Mouse (Mus musculus): ENCODE results near the gene Atg4c. TPM values are rescaled to one million over a fixed set of nuclear protein-coding genes. Genes with fewer than 3 reads are reported as not detected.

Gene Atg4c
- 1.8 and 2.9 TPM in 2 replicates for total RNA-seq (2015; ENCODE audit: low replicate concordance)
- 2.1 and 15.1 TPM in 2 replicates for total RNA-seq (2017; ENCODE audit: low replicate concordance)

DNA sequence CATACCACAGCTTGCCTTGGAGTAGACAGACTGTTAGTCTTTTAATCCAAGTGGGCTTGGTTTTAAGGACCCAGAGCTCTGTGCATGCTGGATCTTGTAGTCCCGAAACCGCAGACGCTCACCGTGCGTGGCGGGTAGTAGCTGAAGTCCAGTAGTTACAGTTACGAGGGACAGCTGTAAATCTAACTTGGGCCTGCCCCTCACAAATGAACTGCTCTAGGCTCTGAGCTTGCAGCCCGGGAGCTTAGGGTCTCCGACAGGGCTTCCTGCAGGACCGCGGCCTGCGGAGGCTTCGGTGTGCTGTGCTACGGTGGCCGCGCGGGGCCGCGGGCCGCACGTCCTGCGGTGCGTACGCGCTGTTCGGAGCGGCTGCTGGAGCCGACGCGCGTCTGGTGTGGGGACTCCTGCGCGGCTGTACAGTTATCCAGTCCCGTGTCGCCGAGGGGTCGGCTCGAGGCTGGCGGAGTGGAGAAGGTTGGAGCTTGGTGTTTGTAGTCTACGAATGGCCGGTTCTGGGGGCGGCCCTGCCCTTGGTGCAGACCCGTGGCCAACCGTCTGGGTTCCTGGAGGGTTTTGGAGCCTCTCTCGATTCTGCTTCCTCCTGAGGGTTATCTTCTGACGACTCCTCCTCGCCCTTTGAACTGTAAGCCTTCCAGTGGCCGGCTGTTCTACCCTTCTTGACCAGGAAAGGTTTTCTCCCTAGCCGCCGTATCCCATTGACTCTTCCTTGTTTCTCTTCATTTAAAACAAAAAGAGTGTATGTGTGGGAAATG, at the start of gene Atg4c:
Gene Atg4c, plus strand, starts transcription at position 125 of the 773 bp plus-strand sequence.
- ATAC-seq (replicated peaks; ENCODE audit: low FRiP score, poor library complexity, severe bottlenecking): peak; percentile 85

DNA sequence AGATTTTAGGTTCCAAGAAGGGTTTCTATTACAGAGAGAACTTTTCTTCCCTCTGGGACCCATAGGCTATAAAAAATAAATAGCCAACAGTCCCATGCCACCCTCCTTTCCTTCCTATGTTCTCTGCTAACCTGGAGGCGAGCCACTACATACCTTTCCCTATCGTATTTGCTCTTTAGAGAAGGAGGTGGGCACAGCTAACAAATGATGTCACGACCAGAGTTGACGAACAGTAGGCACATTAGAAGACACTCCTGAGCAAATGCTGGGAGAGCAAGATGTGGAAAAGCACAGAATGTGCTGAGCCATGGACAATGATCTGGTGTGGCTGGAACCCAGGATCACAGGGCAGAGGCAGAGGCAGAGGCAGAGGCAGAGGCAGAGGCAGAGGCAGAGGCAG, 42.3 kb upstream of the Atg4c start:
- ATAC-seq (replicated peaks; ENCODE audit: low FRiP score, poor library complexity, severe bottlenecking): no peak

DNA sequence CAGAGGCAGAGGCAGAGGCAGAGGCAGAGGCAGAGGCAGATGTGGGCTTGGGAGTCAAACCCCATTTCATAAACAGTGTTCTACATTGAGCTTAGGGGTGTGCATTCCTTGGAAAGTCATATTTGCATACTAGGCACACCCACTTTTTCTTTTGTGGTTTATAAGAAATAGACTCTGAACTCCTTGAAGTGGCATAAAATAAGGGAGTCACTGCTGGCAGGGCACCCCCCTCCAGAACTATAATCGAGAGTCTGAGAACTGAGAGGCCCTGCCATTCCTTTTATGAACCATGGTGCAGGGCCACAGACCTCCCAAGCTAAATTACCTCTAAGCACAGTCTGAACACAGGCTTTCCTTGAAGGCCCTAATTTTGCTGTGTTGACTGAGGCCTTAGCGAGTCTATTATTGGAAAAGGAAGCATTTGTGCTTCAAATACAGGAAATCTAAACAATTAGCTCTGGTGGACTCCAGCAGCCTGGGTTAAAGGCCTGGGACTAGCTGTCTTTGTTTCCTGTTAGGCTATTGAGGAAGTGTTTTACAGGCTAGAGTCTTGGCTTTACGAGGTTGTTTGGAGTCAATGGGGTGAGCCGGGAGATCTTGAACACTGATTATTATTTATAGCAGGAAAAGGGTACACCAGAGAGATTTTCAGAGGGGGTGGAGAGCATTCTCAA, 41.7 kb upstream of the Atg4c start:
- no peak for ATAC-seq (replicated peaks; ENCODE audit: low FRiP score, poor library complexity, severe bottlenecking)

DNA sequence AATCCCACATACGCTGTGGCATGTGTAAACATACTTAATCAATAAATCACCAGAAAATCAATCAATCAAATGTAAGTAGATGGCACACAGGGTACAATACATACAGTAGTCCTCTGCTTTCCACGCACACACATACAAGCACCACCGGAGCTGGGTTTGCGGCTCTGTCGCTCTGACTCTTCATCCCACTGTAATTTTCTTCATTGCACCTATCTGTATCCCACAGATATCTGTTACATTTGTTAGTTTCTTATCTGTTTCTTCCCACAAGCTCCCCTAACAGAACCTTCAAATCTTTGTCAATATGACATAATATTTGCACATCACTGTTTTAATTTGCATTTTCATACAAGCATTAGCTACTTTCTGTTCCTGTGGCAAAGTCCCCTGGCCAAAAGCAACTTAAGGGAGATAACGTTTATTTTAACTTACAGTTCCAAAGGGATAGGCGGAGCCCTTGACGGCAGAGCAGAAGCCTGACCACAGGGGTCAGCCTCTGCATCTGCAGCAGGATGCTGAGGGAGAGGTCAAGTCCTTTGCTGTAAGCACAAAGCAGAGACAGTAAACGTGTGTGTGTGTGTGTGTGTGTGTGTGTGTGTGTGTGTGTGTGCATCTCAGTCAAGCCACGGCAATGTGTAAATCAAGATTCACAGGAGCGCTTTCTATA, 37.0 kb upstream of the Atg4c start:
- ATAC-seq (replicated peaks; ENCODE audit: low FRiP score, poor library complexity, severe bottlenecking): no peak

DNA sequence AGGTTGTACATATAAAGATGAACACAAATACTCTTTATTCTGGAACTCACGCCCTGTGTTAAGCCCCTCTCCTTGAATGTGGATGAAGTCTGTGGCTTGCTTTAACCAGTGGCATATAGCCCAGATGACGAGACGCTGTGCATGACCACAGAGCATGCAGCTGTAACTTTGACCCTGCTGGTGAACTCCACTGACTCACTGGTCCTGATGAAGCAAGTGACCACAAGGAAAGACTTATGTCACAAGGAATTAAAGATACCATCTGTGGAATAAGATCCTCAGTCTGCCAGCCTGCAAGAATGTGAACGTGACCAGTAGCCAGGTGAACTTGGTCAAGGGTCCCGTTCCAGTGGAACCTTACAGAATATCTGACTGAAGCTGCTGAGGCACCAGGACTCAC, 35.2 kb upstream of the Atg4c start:
- ATAC-seq (replicated peaks; ENCODE audit: low FRiP score, poor library complexity, severe bottlenecking): no peak

DNA sequence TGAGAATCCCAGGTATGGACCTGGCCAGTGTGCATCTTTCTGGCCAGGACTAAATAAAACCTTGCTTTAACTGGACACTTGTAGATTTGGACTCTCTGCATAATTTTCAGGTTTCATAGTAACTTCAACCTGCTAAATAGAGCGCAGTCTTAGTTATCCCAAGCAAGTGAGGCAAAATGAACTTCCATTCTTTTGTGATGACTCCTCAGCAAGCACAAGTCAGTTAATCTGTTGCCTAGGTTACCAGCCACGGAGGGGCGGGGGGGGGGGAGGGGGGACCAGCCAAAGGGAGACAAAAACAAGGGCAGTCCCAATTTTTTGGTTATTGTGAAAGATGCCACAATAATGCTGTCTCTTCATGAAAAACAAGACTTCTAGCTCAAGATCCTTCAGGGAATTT, 33.3 kb upstream of the Atg4c start:
- no peak for ATAC-seq (replicated peaks; ENCODE audit: low FRiP score, poor library complexity, severe bottlenecking)

DNA sequence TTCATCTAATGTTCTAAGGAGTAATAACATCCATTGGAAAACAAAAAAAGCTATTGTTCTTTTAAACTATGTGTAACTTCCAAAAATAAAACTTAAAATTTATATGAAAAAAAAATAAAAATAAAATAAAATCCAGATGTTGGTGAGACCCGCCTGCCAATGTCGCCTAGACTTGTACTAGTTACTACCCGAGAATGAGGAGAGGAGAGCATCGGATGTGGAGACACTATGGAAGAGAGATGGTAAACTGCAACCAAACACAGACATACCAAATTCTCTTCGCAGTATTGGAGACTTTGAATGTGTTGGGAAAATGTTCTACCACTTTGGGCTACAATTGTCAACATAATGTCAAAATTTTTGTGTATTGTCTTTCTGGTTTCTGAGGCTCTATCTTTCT, 32.8 kb upstream of the Atg4c start:
- no peak for ATAC-seq (replicated peaks; ENCODE audit: low FRiP score, poor library complexity, severe bottlenecking)

DNA sequence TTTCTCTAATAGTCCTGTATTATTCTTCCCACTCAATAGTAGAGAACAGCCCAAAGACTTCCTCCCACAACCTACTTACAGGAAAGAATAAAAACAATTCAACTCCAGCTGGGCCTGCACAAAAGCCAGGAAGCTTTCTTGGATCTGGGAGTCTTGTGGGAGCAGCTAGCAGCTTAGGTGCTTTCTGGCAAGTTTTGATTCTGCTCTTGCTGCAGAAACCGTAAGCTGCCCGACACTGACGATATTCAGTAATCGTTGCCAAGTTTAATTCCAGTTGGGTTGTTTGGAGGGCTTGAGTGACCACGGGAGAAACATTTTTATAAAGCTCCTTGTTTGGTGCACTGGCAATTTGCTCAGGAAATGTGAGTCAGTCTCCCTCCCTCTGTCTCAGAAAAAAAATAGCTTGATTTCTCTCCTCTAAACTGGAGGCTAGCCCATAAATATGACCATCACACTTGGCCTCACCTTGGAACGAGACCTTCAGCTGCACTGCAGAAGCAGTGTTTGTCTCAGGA, 32.2 kb upstream of the Atg4c start:
- ATAC-seq (replicated peaks; ENCODE audit: low FRiP score, poor library complexity, severe bottlenecking): no peak

DNA sequence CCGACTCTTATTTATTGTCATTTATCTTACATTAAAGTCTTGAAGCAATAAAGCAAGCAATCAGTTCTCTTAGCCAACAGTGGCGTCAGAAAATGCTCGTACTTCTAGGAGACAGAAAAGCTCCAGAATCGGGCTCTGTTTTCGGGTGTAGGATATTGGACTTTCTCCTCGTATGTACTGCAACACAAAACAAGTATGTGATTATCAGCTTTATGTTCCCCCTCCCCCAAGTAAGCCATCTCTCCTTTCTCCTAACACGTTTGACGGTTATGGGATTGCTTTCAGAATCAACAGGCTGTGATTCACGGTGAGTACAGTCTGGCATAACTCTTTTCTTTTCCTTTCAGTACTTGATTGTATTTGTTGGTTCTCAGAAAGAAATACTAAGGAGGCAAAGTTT, 30.7 kb upstream of the Atg4c start:
- no peak for ATAC-seq (replicated peaks; ENCODE audit: low FRiP score, poor library complexity, severe bottlenecking)

DNA sequence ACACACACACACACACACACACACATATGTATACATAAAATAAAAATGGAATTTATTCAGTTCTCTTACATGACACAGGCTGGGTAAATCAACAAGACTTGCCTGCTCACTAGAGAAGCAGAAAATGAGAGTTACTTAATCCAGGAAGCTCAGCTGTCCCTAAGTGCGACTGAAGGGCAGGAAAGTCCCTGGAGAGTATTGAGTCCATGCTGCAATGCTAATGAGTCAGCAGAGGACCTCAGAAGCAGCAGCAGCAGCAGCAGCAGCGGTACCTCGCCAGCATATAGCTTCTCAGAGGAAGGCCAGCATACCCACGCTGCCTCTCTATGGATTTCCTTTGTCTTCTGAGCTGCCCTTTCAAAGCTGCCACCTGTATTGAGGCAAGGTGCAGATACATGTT, 30.2 kb upstream of the Atg4c start:
- ATAC-seq (replicated peaks; ENCODE audit: low FRiP score, poor library complexity, severe bottlenecking): no peak

DNA sequence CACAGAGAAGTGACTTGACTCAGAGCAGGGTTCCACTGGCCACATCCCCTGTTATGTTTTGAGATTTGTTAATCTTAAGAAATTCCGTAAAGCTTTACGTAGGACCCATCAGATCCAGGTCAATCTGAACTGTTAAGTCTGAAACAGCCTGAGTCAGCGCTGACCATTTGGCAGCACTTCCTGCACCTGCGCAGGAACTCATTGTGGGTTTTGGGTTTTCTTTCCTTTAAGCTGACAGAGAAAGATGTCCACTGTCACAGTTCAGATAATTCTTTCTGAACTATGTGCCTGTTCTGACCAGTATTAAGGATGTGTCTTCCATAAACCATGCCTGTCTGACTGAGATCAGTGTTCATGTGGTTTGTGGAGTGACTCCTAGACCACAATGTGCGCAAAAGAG, 24.9 kb upstream of the Atg4c start:
- no peak for ATAC-seq (replicated peaks; ENCODE audit: low FRiP score, poor library complexity, severe bottlenecking)

DNA sequence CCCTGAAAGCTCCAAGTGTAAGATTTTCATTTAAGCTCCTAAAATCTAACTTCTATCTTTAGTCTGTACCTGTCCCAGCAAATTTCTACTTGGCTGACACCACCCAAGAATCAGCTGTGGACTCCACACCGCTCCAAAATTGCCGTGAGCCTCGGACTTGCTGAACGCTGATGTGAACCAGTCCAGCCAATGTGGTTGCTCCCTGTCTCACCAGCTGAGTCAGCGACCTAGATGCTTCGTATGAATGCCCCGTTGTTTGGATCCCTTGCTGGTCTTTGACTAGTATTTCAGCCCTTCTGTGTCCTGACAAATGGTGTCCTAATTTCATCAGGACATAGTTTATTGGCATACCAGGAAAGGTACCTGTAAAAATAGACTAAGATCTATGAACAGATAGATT, 19.5 kb upstream of the Atg4c start:
- no peak for ATAC-seq (replicated peaks; ENCODE audit: low FRiP score, poor library complexity, severe bottlenecking)

DNA sequence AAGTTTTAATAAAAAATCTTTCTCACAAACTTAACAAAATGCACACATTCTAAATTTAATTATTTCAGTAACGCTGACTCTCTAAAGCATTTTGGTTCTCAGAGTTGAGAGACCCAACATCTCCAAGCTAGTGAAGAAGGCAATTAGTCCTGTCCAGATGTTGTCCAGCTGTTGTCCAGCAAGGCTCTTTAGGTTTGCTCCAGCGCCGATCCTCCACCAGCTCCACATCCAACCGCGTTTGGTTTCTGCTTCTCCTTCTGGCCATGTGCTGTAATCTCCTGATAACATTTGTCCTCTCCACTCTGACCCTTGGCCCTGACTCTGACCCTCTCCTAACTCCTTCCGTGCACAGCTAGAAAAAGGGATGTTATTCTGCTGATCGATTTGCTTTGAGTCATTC, 16.9 kb upstream of the Atg4c start:
- no peak for ATAC-seq (replicated peaks; ENCODE audit: low FRiP score, poor library complexity, severe bottlenecking)

DNA sequence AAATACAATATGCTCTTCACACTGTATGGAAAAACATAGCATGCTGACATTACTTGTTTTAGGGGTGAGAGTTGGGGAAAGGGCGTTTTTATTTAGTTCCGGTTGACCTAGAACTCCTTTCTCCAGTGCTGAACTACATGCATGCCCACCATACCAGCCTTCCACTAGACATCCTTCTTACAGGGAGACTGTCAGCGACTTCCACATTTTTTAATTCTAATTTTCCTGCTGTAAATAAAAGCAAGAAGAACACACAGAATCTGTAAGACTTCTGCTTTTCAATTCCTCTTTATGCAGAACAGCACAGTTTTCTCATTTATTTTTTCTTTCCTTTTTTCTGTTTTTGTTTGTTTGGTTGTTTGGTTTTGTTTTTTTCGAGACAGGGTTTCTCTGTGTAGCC, 16.5 kb upstream of the Atg4c start:
- no peak for ATAC-seq (replicated peaks; ENCODE audit: low FRiP score, poor library complexity, severe bottlenecking)

DNA sequence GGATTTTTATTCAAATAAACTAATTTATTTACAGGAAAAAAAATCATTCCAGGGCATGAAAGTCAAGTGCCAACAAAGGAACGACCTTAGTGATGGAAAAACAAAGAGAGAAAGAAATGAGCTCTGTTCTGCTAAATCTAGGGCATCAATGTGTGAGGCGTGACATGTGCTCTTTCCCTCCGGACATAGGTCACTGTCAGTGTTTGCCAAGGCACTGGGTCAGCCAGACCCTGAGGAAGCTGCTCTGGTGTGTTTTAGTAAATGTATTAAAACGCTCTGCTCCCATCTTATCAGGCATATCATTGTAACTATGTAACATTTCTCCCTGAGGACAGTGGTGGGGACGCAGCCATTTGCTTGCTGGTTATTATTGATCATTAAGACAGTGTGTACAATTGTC, 14.9 kb upstream of the Atg4c start:
- ATAC-seq (replicated peaks; ENCODE audit: low FRiP score, poor library complexity, severe bottlenecking): no peak

DNA sequence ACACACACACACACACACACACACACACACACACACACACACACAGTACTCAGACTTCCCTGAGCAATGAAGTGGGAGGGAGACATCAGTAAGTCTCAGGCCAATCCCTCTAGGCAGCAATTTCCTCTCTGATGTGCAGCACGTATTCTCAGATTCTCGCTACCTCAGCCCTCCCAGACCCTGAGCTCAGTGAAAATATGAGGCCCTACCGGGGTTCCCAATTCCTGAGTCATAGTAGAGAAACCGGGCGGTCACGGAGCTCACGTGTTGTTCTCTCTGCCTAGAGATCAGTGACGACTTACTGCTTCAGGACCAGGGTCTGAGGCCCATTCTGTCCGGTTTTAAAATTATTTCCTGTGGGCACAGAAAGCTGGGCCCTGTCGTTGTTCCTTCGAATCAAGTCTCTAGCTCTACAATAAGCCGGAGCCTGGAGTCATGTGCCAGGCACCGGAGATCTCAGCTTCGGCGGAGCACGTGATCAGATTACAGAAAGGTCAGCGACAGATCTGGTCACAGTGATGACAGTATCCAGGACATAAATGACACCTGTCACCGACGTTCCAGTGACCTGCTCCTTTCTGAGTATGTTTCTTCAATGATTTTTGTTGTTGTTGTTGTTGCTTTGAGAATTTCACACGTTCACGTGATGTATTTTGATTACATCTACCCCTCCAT, 14.2 kb upstream of the Atg4c start:
- no peak for ATAC-seq (replicated peaks; ENCODE audit: low FRiP score, poor library complexity, severe bottlenecking)

DNA sequence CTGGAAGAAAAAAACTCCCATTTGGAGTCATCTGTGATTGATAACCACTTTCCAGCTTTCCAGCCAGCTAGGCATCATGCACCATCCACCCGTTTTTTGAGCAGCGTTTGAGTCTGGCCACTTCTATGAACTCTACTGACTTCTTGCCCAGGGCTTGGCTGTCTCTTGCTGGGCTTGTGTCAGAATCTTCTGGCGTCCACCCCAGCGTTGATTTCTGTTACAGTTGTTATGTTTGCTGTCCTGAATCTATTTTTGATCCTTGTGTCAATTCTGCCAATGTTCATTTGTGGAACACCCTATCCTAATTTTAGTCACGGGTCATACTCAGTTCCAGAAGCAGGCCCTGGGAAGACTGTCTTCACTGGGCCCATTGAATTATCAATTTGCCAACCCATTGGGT, 12.8 kb upstream of the Atg4c start:
- ATAC-seq (replicated peaks; ENCODE audit: low FRiP score, poor library complexity, severe bottlenecking): no peak

DNA sequence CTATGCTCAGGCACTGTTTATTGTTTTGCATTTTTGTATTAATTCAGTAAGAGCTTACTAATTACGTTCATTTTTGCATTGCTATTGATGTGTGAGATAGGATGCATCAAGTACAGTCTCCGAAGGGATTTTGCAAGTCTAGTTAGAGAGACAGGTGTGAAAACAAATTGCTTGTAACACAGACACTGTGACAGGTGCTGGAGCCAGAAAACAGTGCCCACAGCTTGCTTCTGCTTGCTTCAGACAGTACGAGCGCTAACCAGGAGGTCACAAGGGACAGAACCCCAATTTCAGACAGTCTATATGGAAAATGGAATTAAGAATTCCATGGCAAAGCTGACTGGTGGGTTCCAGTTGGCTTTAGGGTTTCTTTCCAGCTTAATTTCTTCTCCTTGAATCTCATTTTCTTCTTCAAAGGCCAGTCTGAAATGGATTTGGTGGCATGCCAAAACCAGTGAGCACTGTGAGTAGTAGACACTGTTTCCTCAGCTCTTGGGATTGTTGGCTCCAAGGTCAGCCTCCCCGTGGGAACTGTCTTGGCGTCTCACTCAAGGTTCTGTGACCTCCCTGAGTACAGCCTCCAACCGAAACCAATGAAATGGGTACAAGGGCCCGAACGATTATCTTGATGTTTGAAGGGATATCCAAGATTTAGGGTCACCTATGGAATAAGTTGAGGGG, 11.9 kb upstream of the Atg4c start:
- ATAC-seq (replicated peaks; ENCODE audit: low FRiP score, poor library complexity, severe bottlenecking): no peak

DNA sequence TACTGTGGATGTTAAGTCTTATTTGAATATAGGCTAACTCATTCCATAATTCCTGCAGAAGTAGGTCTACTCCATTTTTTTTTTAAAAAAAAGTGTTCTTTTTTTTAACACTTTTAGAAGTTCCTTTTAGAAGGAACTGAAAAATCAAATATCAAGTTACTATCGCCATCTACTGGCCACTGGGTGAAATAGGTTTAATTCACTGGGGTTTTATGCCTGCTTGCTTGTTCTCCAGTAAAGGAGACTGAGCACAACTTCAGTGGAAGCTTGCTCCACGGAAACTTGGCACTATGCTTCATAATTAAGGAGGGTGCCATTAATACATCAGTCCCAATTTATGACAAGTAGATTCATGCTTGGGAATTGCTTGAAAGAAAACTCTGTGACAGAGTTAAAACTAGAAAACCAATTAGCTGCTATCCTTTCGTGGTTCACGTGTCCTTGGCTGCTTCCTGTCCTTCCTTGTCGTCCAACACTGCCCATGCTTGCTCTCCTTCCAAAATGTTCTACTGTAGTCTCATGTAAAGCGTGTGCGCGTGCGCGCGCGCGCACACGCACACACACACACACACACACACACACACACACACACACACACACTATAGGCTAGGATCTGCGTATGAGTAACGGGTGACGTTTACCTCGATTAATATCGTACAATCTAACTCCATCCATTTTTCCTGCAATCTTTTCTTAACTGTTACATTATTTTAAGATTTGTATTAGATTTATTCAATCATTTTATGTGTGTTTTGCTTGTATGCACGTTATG, 10.9 kb upstream of the Atg4c start:
- 0 out of 2 replicates have a peak, but pooled peaks have one; percentile 39 for ATAC-seq (replicated peaks; ENCODE audit: low FRiP score, poor library complexity, severe bottlenecking)
